ENCODE assay signal across 9 mouse cellular contexts in the genomic region with DNA sequence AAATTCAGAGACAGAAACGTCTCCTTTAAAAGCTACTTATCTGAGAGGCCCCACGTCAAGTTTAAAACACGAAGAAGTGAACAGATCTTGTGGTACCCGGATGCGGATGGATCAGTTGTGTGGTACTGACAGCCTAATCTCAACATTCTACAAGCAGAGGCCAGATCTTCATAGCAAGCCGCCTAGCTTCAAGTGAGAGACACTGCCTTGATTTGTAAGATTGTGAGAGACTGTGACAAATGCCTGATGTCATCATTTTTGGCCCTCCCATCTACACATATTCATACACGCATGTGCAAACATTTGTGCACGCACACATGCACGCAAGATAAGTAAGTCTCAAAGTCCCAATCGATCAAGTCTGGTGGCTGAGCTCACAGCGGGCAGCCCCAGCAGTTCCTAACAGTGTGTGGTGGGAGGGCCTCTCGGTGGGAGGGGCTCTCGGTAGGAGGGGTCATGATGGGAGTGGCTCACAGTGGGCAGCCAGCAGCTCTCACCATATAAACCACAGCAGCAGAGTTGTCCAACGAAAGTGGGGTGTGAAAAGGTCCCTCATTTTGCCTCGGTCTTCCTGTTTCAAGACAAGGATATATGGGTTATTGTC. TPM values are rescaled to one million over a fixed set of nuclear protein-coding genes. Genes with fewer than 3 reads are reported as not detected.
DNase-seq lines count a peak whose midpoint lies in the region; ATAC-seq and TF ChIP-seq lines count a peak whose summit lies in the region.
"Had no signal": no experiment of that assay in that cellular context is flagged by ENCODE, and none has a peak within 500 bp of the region (broad histone marks: within the 10 kb centered on the region; RNA-seq: fewer than 3 reads in every experiment).

No protein-coding gene starts in this region.

- no peak for ATAC-seq in midbrain, embryonic 12.5 days (ENCODE audit: low FRiP score, low read depth)
- ATAC-seq in midbrain, embryonic 14.5 days (ENCODE audit: low FRiP score, low TSS enrichment): no peak
- ATAC-seq in heart, embryonic 14.5 days (ENCODE audit: insufficient number of reproducible peaks, insufficient read depth, low FRiP score, low read depth): peak; percentile 52; the same call in 1 of the 2 replicates
- peak; percentile 44; the same call in 1 of the 2 replicates for ATAC-seq in limb, embryonic 14.5 days (ENCODE audit: low FRiP score, low read depth)

- H3K9ac ChIP-seq in midbrain, embryonic 12.5 days (replicated peaks): 0 out of 2 replicates have a peak overlapping the region, but pooled peaks have one; percentile 28
- H3K9ac ChIP-seq in midbrain, embryonic 14.5 days (replicated peaks; ENCODE audit: low read length): no peak overlapping the region
- H3K9ac ChIP-seq in heart, embryonic 14.5 days (ENCODE audit: low read length): peak overlapping the region; percentile 21; the same call in 1 of the 2 replicates
- no peak overlapping the region for H3K9ac ChIP-seq in limb, embryonic 14.5 days (ENCODE audit: low read depth, low read length, severe bottlenecking)

- peaks cover 5% of the 10 kb centered on the region; the same call in 1 of the 2 replicates for H3K27me3 ChIP-seq in midbrain, embryonic 12.5 days
- no peaks in the 10 kb centered on the region for H3K27me3 ChIP-seq in midbrain, embryonic 14.5 days (ENCODE audit: control insufficient read depth, insufficient read depth, low read length)
- H3K27me3 ChIP-seq in heart, embryonic 14.5 days (ENCODE audit: control insufficient read depth, insufficient read depth, low read length): no peaks in the 10 kb centered on the region
- no peaks in the 10 kb centered on the region for H3K27me3 ChIP-seq in limb, embryonic 14.5 days (ENCODE audit: control insufficient read depth, insufficient read depth, low read length)

- no peak for DNase-seq in midbrain, embryonic 14.5 days
- peak; percentile 56 for DNase-seq in adrenal gland, postnatal 10 days
- no peak for DNase-seq in limb, embryonic 14.5 days (ENCODE audit: low spot score)
- peak; percentile 7 for DNase-seq in naive thymus-derived CD4-positive, alpha-beta T cell, adult 2 months (ENCODE audit: low read depth)
- no peak for DNase-seq in cerebellum, adult 11-12 months
- DNase-seq in frontal cortex, postnatal 36 days (ENCODE audit: low spot score in 2 of 2): no peak

- TF ChIP-seq POLR2A in limb, embryonic 14.5 days (IDR thresholded peaks at IDR 0.05; ENCODE audit: borderline replicate concordance, extremely low read depth, insufficient read depth, insufficient read length): no peak

- no peaks in the 10 kb centered on the region for H3K9me3 ChIP-seq in midbrain, embryonic 12.5 days
- no peaks in the 10 kb centered on the region for H3K9me3 ChIP-seq in midbrain, embryonic 14.5 days (ENCODE audit: control insufficient read depth, low read length)
- no peaks in the 10 kb centered on the region for H3K9me3 ChIP-seq in heart, embryonic 14.5 days (ENCODE audit: control insufficient read depth, low read length)
- H3K9me3 ChIP-seq in limb, embryonic 14.5 days (ENCODE audit: control insufficient read depth, low read length): no peaks in the 10 kb centered on the region

- 26% methylated on average over 15 of the region's 15 CpGs for WGBS in midbrain, embryonic 12.5 days
- WGBS in midbrain, embryonic 14.5 days: 22% methylated on average over 15 of the region's 15 CpGs
- 13% methylated on average over 15 of the region's 15 CpGs for WGBS in heart, embryonic 14.5 days
- 21% methylated on average over 15 of the region's 15 CpGs for WGBS in limb, embryonic 14.5 days

- no peak overlapping the region for H3K4me3 ChIP-seq in midbrain, embryonic 12.5 days
- H3K4me3 ChIP-seq in midbrain, embryonic 14.5 days (replicated peaks; ENCODE audit: low read depth, low read length): no peak overlapping the region
- H3K4me3 ChIP-seq in heart, embryonic 14.5 days (ENCODE audit: control insufficient read depth in 1 of 2, insufficient read depth in 1 of 2, low read depth in 1 of 2, low read length in 2 of 2): no peak overlapping the region
- no peak overlapping the region for H3K4me3 ChIP-seq in limb, embryonic 14.5 days (replicated peaks; ENCODE audit: low read length)

- H3K36me3 ChIP-seq in midbrain, embryonic 12.5 days: peaks cover 15% of the 10 kb centered on the region
- peaks cover 72% of the 10 kb centered on the region for H3K36me3 ChIP-seq in midbrain, embryonic 14.5 days (ENCODE audit: control insufficient read depth, insufficient read depth, low read length)
- H3K36me3 ChIP-seq in heart, embryonic 14.5 days (ENCODE audit: control insufficient read depth, insufficient read depth, low read length): no peaks in the 10 kb centered on the region
- H3K36me3 ChIP-seq in limb, embryonic 14.5 days (ENCODE audit: control insufficient read depth, insufficient read depth, low read length): no peaks in the 10 kb centered on the region

- H3K4me2 ChIP-seq in midbrain, embryonic 12.5 days (replicated peaks): no peak overlapping the region
- H3K4me2 ChIP-seq in midbrain, embryonic 14.5 days (ENCODE audit: low read length): no peak overlapping the region
- peak overlapping the region; percentile 32; the same call in 1 of the 2 replicates for H3K4me2 ChIP-seq in heart, embryonic 14.5 days (ENCODE audit: low read length)
- H3K4me2 ChIP-seq in limb, embryonic 14.5 days (replicated peaks; ENCODE audit: low read depth, low read length, severe bottlenecking): no peak overlapping the region

- H3K27ac ChIP-seq in midbrain, embryonic 12.5 days (replicated peaks): no peak overlapping the region
- H3K27ac ChIP-seq in midbrain, embryonic 14.5 days (replicated peaks; ENCODE audit: low read depth, low read length): no peak overlapping the region
- no peak overlapping the region for H3K27ac ChIP-seq in heart, embryonic 14.5 days (replicated peaks in 1 of 2; ENCODE audit: control insufficient read depth in 1 of 2, insufficient read depth in 1 of 2, low read depth in 2 of 2, low read length in 2 of 2)
- no peak overlapping the region for H3K27ac ChIP-seq in limb, embryonic 14.5 days (replicated peaks; ENCODE audit: low read depth, low read length)

- peaks cover 10% of the 10 kb centered on the region for H3K4me1 ChIP-seq in midbrain, embryonic 12.5 days
- H3K4me1 ChIP-seq in midbrain, embryonic 14.5 days (ENCODE audit: control insufficient read depth, insufficient read depth, low read length): no peaks in the 10 kb centered on the region
- H3K4me1 ChIP-seq in heart, embryonic 14.5 days (ENCODE audit: control insufficient read depth in 2 of 2, insufficient read depth in 2 of 2, low read length in 2 of 2): peaks cover 11 to 23% of the 10 kb centered on the region in 2 experiments
- no peaks in the 10 kb centered on the region for H3K4me1 ChIP-seq in limb, embryonic 14.5 days (ENCODE audit: control insufficient read depth, insufficient read depth, low read length)

RNA-seq across cellular contexts. Expression of gene Usp30, which starts 23.8 kb away (rescaled TPM):
- polyA plus RNA-seq in midbrain, embryonic 12.5 days (2016; fragmentation: Nextera tagmentation; extraction: Ambion mirVana): 17.5 and 19.4 TPM in 2 replicates
- polyA plus RNA-seq in midbrain, embryonic 14.5 days (2014; fragmentation: Nextera tagmentation; extraction: Ambion mirVana): 16.3 and 20.0 TPM in 2 replicates
- 10 to 100 TPM; 22.8 to 28.8 TPM for total RNA-seq in adrenal gland, postnatal 10 days (2021)
- polyA plus RNA-seq in heart, embryonic 14.5 days (2014; fragmentation: Nextera tagmentation; extraction: Ambion mirVana): 5.4 and 7.6 TPM in 2 replicates
- polyA plus RNA-seq in limb, embryonic 14.5 days (2012; rRNA removed): 29.0 and 35.3 TPM in 2 replicates
- 11.4 and 13.4 TPM in 2 replicates for polyA plus RNA-seq in limb, embryonic 14.5 days (2014; fragmentation: Nextera tagmentation; extraction: Ambion mirVana)

RNA-seq across cellular contexts. Expression of gene Dao, which starts 37.9 kb away (rescaled TPM):
- not detected in 2 replicates for polyA plus RNA-seq in midbrain, embryonic 12.5 days (2016; fragmentation: Nextera tagmentation; extraction: Ambion mirVana)
- not detected in 2 replicates for polyA plus RNA-seq in midbrain, embryonic 14.5 days (2014; fragmentation: Nextera tagmentation; extraction: Ambion mirVana)
- not detected for total RNA-seq in adrenal gland, postnatal 10 days (2021)
- polyA plus RNA-seq in heart, embryonic 14.5 days (2014; fragmentation: Nextera tagmentation; extraction: Ambion mirVana): not detected in 2 replicates
- 0.05 TPM in 1 of 2 replicates, not detected in the other for polyA plus RNA-seq in limb, embryonic 14.5 days (2012; rRNA removed)
- polyA plus RNA-seq in limb, embryonic 14.5 days (2014; fragmentation: Nextera tagmentation; extraction: Ambion mirVana): not detected in 2 replicates
- polyA plus RNA-seq: cortical plate, adult 2 months had no signal

RNA-seq across cellular contexts. Expression of gene Ssh1, which starts 47.7 kb away (rescaled TPM):
- polyA plus RNA-seq in midbrain, embryonic 12.5 days (2016; fragmentation: Nextera tagmentation; extraction: Ambion mirVana): 16.0 and 18.5 TPM in 2 replicates
- 15.5 and 22.4 TPM in 2 replicates for polyA plus RNA-seq in midbrain, embryonic 14.5 days (2014; fragmentation: Nextera tagmentation; extraction: Ambion mirVana)
- 10 to 100 TPM; 14.2 to 20.0 TPM for total RNA-seq in adrenal gland, postnatal 10 days (2021)
- polyA plus RNA-seq in heart, embryonic 14.5 days (2014; fragmentation: Nextera tagmentation; extraction: Ambion mirVana): 15.1 and 16.4 TPM in 2 replicates
- 12.0 and 15.6 TPM in 2 replicates for polyA plus RNA-seq in limb, embryonic 14.5 days (2012; rRNA removed)
- polyA plus RNA-seq in limb, embryonic 14.5 days (2014; fragmentation: Nextera tagmentation; extraction: Ambion mirVana): 21.9 and 24.6 TPM in 2 replicates

RNA-seq across cellular contexts. Expression of gene Svop, which starts 49.9 kb away (rescaled TPM):
- polyA plus RNA-seq in midbrain, embryonic 12.5 days (2016; fragmentation: Nextera tagmentation; extraction: Ambion mirVana): 47.6 and 51.7 TPM in 2 replicates
- polyA plus RNA-seq in midbrain, embryonic 14.5 days (2014; fragmentation: Nextera tagmentation; extraction: Ambion mirVana): 88.8 and 105 TPM in 2 replicates
- 1 to 10 TPM; 3.1 to 4.4 TPM for total RNA-seq in adrenal gland, postnatal 10 days (2021)
- polyA plus RNA-seq in heart, embryonic 14.5 days (2014; fragmentation: Nextera tagmentation; extraction: Ambion mirVana): 0.11 TPM in 1 of 2 replicates, not detected in the other
- polyA plus RNA-seq in limb, embryonic 14.5 days (2012; rRNA removed): 0.10 and 0.21 TPM in 2 replicates
- polyA plus RNA-seq in limb, embryonic 14.5 days (2014; fragmentation: Nextera tagmentation; extraction: Ambion mirVana): 0.11 TPM in 1 of 2 replicates, not detected in the other

Comparison
In these comparisons a context has a peak if more than half of its experiments do, and no peak if none do; other contexts are left out.
1. H3K9ac ChIP-seq: peak in midbrain, embryonic 12.5 days (single experiment) and heart, embryonic 14.5 days (single experiment); none in midbrain, embryonic 14.5 days (single experiment) and limb, embryonic 14.5 days (single experiment).
2. ATAC-seq: peak in heart, embryonic 14.5 days (single experiment) and limb, embryonic 14.5 days (single experiment); none in midbrain, embryonic 12.5 days (single experiment) and midbrain, embryonic 14.5 days (single experiment).
3. DNase-seq: peak in adrenal gland, postnatal 10 days (single experiment) and naive thymus-derived CD4-positive, alpha-beta T cell, adult 2 months (single experiment); none in midbrain, embryonic 14.5 days (single experiment), limb, embryonic 14.5 days (single experiment), cerebellum, adult 11-12 months (single experiment) and frontal cortex, postnatal 36 days (0 of 2).